Mouse (Mus musculus) midbrain, embryonic 10.5 days (tissue): ENCODE data around the gene Usp24. TPM values are rescaled to one million over a fixed set of nuclear protein-coding genes. Genes with fewer than 3 reads are reported as not detected.

Source experiments
- DNase-seq: peaks from one replicate; pipeline ENCODE4 v3.0.0-alpha.2; 2017; ENCODE audit warnings: low spot score
- H3K27ac ChIP-seq: fragments of 300-500 bp; sonication (generic); replicated peaks from 2 replicates; pipeline ENCODE4 v1.5.1; 2016; ENCODE audit warnings: mild to moderate bottlenecking
- H3K27me3 ChIP-seq: fragments of 300-500 bp; sonication (generic); 2 replicates; pipeline ENCODE4 v1.6.1; 2016; ENCODE audit warnings: low read depth, mild to moderate bottlenecking; ENCODE audit not compliant: poor library complexity, severe bottlenecking
- H3K36me3 ChIP-seq: fragments of 300-500 bp; sonication (generic); 2 replicates; pipeline ENCODE4 v1.6.1; 2016; ENCODE audit warnings: mild to moderate bottlenecking, moderate library complexity
- H3K4me1 ChIP-seq: fragments of 300-500 bp; sonication (generic); 2 replicates; pipeline ENCODE4 v1.6.1; 2016
- H3K4me3 ChIP-seq: fragments of 300-500 bp; sonication (generic); 2 replicates; pipeline ENCODE4 v1.5.1; 2016; ENCODE audit warnings: mild to moderate bottlenecking, moderate library complexity
- H3K9me3 ChIP-seq: fragments of 300-500 bp; sonication (generic); replicated peaks from 2 replicates; pipeline ENCODE4 v1.6.1; 2016; ENCODE audit warnings: mild to moderate bottlenecking
- WGBS: fragments of 180-500 bp; shearing (Covaris S2); methylation state at CpG from one replicate; pipeline ENCODE4 v1.1.7; 2016; 5-methylcytosine and 5-hydroxymethylcytosine counted together
- polyA plus RNA-seq: library from polyadenylated mRNA; unstranded; fragments of >200 nt; fragmentation: Nextera tagmentation; extraction: Ambion mirVana; gene quantifications from 2 replicates; pipeline ENCODE4 v1.2.1, GENCODE M21; 2016

Gene Usp24
- polyA plus RNA-seq, result 6.4 and 7.0 TPM in 2 replicates

DNA sequence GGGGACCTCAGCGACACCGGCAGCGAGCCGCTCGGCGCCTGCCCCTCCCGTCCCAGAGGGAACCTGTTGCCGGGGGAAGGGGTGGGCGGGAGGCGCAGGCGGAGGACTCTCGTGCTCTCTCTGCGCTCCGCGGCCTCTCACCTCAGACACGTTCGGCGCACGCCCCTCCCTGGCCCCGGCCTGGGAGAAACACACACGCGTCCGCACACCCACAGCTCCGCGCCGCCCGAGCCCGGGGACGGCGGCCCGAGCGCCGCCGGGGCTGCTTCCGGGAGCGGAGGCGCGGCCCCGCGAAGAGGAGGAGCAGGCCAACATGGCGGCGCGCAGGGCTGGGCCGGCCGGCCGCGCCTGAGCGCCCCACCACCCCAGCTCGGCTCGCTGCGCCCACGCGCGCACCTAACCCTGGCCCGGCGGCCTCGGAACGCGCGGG, at the start of gene Usp24:
TSS of gene Usp24 (plus strand) at position 293 of the 430 bp plus-strand sequence.
- DNase-seq, result peak; percentile 79
- 0 out of 2 replicates have a peak, but pooled peaks cover 12% of the 10 kb centered on the region for H3K27me3 ChIP-seq
- H3K4me1 ChIP-seq, result peaks cover 43% of the 10 kb centered on the region
- H3K27ac ChIP-seq, result peak within 1 kb of the TSS; percentile 99
- H3K9me3 ChIP-seq, result no peaks in the 10 kb centered on the region
- 0 out of 2 replicates have a peak, but pooled peaks cover 2% of the 10 kb centered on the region for H3K36me3 ChIP-seq
- 3% methylated on average over 59 of the region's 60 CpGs for WGBS
- peak within 1 kb of the TSS; percentile 97 for H3K4me3 ChIP-seq

DNA sequence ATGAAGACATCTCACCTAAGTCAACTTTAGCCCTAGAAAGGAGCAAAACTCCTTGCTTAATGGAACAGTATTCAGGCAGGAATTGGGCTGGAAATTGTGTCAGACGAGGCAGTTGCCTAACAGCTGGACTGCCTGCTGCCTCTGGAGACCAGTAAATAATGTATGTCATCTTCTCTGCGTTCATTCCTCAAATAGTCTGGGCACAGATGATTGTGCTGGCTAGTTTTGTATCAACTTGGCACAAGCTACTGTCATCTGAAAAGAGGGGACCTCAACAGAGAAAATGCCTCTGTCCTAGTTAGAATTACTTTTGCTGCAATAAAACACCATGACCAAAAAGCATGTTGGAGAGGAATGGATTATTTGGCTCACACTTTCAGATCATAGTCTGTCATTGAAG, 39.1 kb upstream of the Usp24 start:
- Histone ChIP-seq H3K27me3 (no peaks in the 10 kb centered on the region), H3K4me1 (no peaks in the 10 kb centered on the region), H3K9me3 (no peaks in the 10 kb centered on the region), H3K36me3 (no peaks in the 10 kb centered on the region), H3K27ac (no peak overlapping the region), H3K4me3 (no peak overlapping the region)
- 84% methylated on average over 2 of the region's 2 CpGs for WGBS
- DNase-seq, result no peak

DNA sequence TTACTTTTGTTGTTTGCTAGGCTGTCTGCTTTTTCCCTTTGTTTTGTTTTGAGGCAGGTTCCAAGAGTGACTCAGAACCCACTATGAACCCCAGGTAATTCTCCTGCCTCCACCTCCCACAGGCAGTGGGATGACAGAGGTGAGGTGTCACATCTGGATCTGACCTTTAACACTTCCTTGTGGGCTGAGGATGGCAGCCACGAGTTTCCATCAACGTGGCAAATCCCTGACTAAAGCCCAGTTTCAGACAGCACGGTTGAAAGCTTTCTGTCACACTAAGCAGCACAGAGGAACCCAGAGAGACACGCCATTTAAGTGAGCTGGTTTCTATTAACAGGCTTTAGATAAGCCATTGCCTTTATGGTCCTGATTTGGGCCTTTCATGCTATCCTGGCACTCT, 36.8 kb upstream of the Usp24 start:
- Histone ChIP-seq H3K4me1 (no peaks in the 10 kb centered on the region), H3K4me3 (no peak overlapping the region), H3K36me3 (no peaks in the 10 kb centered on the region), H3K27ac (no peak overlapping the region), H3K9me3 (no peaks in the 10 kb centered on the region; the same call in 1 of the 2 replicates), H3K27me3 (no peaks in the 10 kb centered on the region)
- 34% methylated on average over 4 of the region's 4 CpGs for WGBS
- no peak for DNase-seq

DNA sequence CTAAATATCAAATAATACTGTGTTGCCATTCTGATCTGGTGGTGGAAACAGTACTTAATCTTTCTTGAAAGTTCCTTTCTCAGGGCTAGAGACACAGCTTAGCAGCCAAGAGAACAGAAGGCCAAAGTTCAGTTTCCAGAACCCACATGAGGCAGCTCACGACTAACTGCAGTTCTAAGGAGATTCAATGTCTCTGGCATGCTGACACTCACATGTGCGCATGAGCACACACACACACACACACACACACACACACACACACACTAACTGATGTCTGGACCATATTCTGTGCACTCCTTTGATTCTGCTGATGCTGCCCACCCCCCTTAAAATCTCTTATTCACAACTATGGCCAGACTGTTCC, 34.9 kb upstream of the Usp24 start:
- Histone ChIP-seq H3K4me3 (no peak overlapping the region), H3K9me3 (no peaks in the 10 kb centered on the region; the same call in 1 of the 2 replicates), H3K4me1 (no peaks in the 10 kb centered on the region), H3K36me3 (no peaks in the 10 kb centered on the region), H3K27ac (no peak overlapping the region), H3K27me3 (no peaks in the 10 kb centered on the region)
- 77% methylated on average over 2 of the region's 2 CpGs for WGBS
- no peak for DNase-seq

DNA sequence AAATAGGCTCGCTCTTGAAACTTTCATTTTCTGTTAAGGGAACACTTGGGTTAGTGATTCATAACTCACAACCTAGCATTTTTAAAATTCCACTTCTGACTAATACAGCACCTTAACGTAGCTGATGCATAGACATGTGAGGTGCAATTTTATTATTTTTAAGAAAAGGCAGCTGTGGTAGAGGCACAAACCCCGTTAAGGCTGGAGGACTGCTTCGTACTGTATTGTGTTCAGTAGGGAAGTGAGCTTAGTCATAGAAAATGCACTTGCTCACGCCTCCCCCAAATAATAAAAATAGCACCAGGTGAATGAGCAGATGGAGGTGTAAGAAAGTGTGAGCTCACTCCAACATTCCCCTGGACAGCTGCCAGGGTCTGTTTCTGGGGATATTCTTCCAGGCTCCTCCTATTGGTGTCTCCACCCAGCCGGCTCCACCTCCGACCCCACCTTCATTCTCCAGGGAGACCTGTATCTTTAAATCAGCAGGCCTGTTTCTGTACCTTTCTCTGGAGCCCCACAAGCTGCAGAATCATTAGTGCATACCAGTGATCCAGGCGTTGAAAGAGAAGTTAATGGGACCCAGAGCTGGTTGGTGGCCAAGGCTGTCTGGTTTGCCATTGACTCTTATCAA, 34.4 kb upstream of the Usp24 start:
- Histone ChIP-seq H3K27me3 (no peaks in the 10 kb centered on the region), H3K36me3 (no peaks in the 10 kb centered on the region), H3K4me1 (no peaks in the 10 kb centered on the region), H3K27ac (no peak overlapping the region), H3K9me3 (no peaks in the 10 kb centered on the region; the same call in 1 of the 2 replicates), H3K4me3 (no peak overlapping the region)
- WGBS, result 74% methylated on average over 8 of the region's 8 CpGs
- no peak for DNase-seq

DNA sequence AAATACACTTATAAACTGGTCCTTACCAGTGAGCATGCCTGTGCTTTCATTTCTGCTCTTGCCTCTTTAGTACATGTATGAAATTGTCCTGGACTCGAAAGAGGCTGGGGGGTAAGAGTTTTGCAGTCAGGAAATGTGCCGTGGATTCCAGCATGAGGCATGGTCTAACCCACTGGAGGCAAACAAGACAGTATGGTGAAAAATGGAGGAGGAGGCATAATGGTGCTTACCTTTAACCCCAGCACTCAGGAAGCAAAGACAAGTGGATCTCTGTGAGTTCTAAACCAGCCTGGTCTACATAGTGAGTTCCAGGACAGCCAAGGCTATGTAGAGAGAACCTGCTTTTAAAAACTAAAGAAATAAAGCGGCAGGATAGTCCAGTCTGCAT, 33.9 kb upstream of the Usp24 start:
- Histone ChIP-seq H3K4me3 (no peak overlapping the region), H3K27ac (no peak overlapping the region), H3K4me1 (no peaks in the 10 kb centered on the region), H3K9me3 (no peaks in the 10 kb centered on the region; the same call in 1 of the 2 replicates), H3K27me3 (no peaks in the 10 kb centered on the region), H3K36me3 (no peaks in the 10 kb centered on the region)
- WGBS, result 88% methylated on average over 3 of the region's 3 CpGs
- no peak for DNase-seq

DNA sequence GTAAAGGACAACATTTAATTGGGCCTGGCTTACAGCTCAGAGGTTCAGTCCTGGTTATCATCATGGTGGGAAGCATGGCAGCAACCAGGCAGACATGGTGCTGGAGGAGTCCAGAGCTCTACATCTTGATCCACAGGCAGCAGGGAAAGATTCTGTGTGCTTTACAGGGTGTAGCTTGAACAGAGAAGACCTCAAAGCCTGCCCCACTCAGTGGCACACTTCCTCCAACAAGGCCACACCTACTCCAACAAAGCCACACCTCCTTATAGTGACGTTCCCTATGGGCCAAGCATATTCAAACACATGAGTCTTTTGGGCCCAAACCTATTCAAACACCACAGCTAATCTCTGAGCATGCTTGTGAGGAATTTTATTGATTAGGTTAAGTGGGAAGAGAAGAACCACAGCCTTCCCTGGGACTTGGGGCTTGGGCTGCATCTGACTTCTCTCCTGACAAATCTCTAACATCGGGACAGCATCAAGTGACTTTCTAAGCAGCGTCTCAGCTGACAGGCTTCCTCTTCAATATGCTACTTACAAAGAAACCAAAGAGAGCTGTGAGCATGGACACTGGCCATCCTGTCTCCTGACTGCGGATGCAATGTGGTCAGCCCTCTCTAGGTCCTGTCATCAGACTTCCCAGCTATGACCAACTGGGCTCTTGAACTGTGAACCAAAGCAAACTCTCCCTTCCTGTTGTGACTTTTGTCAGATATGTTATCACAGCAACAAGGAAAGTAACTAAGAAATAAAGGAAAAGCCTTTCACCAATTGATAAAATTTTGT, 28.9 kb upstream of the Usp24 start:
- WGBS, result 85% methylated on average over 4 of the region's 4 CpGs
- H3K4me3 ChIP-seq, result no peak overlapping the region
- DNase-seq, result no peak

DNA sequence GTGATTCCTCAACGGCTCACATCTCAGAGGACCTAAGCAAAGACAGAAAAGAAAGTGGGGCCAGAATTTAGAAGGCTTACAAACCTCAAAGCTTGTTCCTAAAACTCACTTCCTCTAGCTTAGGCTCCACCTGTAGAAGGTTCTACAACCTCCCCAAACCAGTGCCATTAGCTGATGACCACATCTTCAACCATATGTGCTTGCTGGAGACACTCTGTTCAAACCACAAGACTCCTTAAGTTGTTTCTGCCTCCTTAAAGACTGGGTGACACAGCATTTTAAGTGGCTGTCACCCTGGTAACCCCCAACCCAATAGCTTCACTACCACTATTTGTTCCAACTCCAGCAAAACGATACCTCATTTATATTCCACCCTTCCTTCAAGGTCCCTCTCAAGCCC, 25.8 kb upstream of the Usp24 start:
- Histone ChIP-seq H3K27ac (no peak overlapping the region), H3K27me3 (no peaks in the 10 kb centered on the region), H3K4me1 (no peaks in the 10 kb centered on the region), H3K36me3 (no peaks in the 10 kb centered on the region), H3K4me3 (no peak overlapping the region), H3K9me3 (no peaks in the 10 kb centered on the region)
- DNase-seq, result no peak
- WGBS, result 92% methylated on average over 2 of the region's 2 CpGs

More for the DNA sequence above, 28.9 kb upstream of the Usp24 start:
- Histone ChIP-seq H3K27me3 (no peaks in the 10 kb centered on the region), H3K36me3 (no peaks in the 10 kb centered on the region), H3K9me3 (no peaks in the 10 kb centered on the region; the same call in 1 of the 2 replicates), H3K27ac (no peak overlapping the region), H3K4me1 (no peaks in the 10 kb centered on the region)

DNA sequence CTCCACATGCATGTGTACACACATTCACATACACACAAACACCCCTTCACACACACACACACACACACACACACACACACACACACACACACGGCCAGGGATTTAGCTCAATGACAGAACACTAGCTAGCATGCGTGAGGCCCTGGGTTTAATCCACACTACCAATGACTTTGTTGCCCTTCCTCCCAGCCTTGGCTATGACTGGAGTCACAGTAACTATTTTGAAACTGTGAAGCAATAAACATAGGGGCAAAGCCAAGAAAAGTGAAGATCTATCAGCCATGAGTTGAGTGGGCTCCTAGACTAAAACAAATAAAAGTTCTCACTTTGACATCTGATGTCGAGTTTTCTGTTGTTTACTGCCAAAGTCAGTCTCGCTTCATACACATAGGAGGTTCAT, 23.2 kb upstream of the Usp24 start:
- WGBS, result 84% methylated on average over 4 of the region's 4 CpGs
- H3K27me3 ChIP-seq, result no peaks in the 10 kb centered on the region
- no peaks in the 10 kb centered on the region for H3K4me1 ChIP-seq
- H3K4me3 ChIP-seq, result no peak overlapping the region
- no peaks in the 10 kb centered on the region for H3K9me3 ChIP-seq
- no peak overlapping the region for H3K27ac ChIP-seq
- H3K36me3 ChIP-seq, result no peaks in the 10 kb centered on the region
- no peak for DNase-seq

DNA sequence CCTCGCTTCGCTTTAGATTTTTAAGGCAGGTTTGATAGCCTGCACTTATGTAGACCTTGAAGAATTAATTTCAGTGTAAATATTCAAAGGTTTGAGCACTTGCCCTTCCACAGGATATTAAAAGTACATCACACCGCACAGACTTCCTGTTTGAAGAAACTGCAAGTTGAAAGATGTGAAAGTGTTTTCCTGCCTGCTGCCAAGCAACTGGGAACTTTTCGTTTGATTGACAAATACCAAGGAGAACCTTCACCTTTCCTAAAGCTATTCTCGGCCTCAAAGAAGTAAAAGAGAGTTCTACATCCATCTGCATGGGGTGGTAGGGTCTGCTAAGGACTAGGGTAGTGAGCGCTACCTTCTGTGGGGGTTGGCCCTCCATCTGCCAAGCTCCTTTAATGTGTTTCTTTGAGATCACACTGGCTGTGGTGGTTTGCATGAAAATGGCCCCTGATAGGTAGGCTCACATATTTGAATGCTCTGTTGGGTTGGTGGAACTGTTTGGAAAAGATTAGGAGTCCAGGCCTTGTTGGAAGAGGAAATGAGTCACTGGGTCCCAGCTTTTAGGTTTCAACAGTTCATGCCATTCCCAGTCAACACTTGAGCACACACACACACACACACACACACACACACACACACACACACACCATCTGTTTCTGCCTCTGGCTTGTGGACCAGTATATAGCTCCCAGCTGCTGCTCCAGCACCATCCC, 22.5 kb upstream of the Usp24 start:
- 88% methylated on average over 6 of the region's 6 CpGs for WGBS
- DNase-seq, result no peak
- no peaks in the 10 kb centered on the region for H3K4me1 ChIP-seq
- H3K36me3 ChIP-seq, result no peaks in the 10 kb centered on the region
- no peaks in the 10 kb centered on the region for H3K9me3 ChIP-seq
- no peak overlapping the region for H3K4me3 ChIP-seq
- no peaks in the 10 kb centered on the region for H3K27me3 ChIP-seq
- H3K27ac ChIP-seq, result no peak overlapping the region

DNA sequence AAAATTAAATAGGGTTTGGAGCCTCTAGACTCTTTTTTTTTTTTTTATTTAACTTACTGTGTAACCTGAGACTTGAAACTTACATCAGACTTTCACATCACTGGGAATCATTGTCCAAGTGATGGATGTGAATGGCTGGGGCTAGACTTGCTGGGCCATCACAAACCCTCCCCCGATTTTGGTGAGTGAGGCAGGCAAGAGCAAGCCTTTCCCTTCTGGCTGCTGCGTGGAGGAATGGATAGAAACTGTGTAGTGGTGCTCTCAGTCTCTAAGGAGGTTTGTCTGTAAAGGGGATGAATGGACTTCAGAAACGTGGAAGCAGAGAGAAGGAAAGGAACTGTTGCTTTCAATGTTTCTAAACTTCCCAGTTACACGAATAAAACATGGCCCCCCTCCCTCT, 20.3 kb upstream of the Usp24 start:
- Histone ChIP-seq H3K4me3 (no peak overlapping the region), H3K27ac (no peak overlapping the region), H3K4me1 (no peaks in the 10 kb centered on the region), H3K9me3 (no peaks in the 10 kb centered on the region), H3K27me3 (no peaks in the 10 kb centered on the region), H3K36me3 (no peaks in the 10 kb centered on the region)
- no peak for DNase-seq
- 84% methylated on average over 4 of the region's 4 CpGs for WGBS

DNA sequence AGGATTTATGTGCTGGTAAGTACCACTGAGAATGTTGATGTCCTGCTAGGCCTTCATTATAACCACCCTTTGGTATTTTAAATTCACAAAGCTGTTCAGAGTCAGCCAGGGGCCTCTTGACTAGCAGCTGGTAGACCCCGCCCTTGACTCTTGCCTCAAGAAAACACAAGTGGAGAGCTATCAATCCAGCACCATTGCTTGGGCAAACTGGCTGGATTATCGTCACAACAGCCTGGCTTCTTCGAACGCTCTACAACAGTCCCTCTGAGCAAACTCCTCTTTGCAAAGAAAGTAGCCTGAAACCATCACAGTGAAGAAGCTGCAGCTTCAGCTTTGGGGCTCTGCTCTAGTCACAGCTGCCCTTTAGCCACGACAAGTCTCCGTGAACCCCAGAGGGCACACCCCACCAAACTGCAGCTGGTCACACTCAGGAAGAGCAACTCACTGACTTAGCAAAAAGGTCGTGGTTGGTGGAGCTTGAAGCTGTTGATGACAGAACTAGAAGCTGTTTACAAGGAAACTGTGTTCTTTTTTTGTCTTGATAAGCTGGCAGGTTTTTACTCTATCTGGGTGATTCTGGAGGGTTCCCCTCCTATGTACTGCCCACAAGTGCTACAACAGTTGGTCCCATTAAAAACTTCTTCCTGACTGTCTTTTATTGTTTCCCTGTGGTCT, 19.5 kb upstream of the Usp24 start:
- no peaks in the 10 kb centered on the region for H3K9me3 ChIP-seq
- no peaks in the 10 kb centered on the region for H3K27me3 ChIP-seq
- H3K36me3 ChIP-seq, result no peaks in the 10 kb centered on the region
- no peak overlapping the region for H3K4me3 ChIP-seq
- WGBS, result 89% methylated on average over 7 of the region's 7 CpGs
- no peaks in the 10 kb centered on the region for H3K4me1 ChIP-seq
- no peak overlapping the region for H3K27ac ChIP-seq
- no peak for DNase-seq
